Mouse (Mus musculus) E14TG2a.4 (cell line): ENCODE results near the gene Fhit.

ENCODE experiments used
- CTCF ChIP-seq: conservative IDR thresholded peaks from 2 replicates; pipeline ENCODE4 v1.5.1; 2014; ENCODE audit warnings: low read length
- NANOG ChIP-seq: IDR thresholded peaks from 2 replicates; pipeline ENCODE4 v1.6.1; 2014; ENCODE audit warnings: borderline replicate concordance, low read length, mixed read lengths
- POU5F1 ChIP-seq: IDR thresholded peaks from 2 replicates; pipeline ENCODE4 v1.6.1; 2014; ENCODE audit warnings: low read length, borderline replicate concordance

- no peak for TF ChIP-seq CTCF
- no peak for TF ChIP-seq NANOG
- TF ChIP-seq POU5F1 = no peak
These were observed 1609.7 kb downstream of the Fhit start for GRCm38 (mm10) chr14:9552149-9552548.
